Mouse (Mus musculus): Measurements from ENCODE around the gene Grb2. TPM values are rescaled to one million over a fixed set of nuclear protein-coding genes. Genes with fewer than 3 reads are reported as not detected.
A peak's percentile ranks its signal among the peaks of the same experiment; 100 is the strongest.

The Grb2 gene
- total RNA-seq, 2 experiments from 2014 or later: 119 to 134 TPM

- DNase-seq: no peak
These were observed 64.1 kb downstream of the Grb2 start for GRCm38 (mm10) chr11:115644308-115644707.

- no peak for DNase-seq
These were observed 65.1 kb downstream of the Grb2 start for GRCm38 (mm10) chr11:115643265-115643664.

- DNase-seq: no peak
These were observed 65.7 kb downstream of the Grb2 start for GRCm38 (mm10) chr11:115642705-115643104.

- no peak for DNase-seq
These were observed 66.7 kb downstream of the Grb2 start for GRCm38 (mm10) chr11:115641664-115642036.

GRCm38 (mm10) chr11:115640978-115641663 is 67.3 kb downstream of the Grb2 start:
- DNase-seq: no peak

GRCm38 (mm10) chr11:115640311-115640828 is 68.0 kb downstream of the Grb2 start:
- no peak for DNase-seq

- DNase-seq: no peak
These were observed 68.9 kb downstream of the Grb2 start for GRCm38 (mm10) chr11:115639540-115639939.

GRCm38 (mm10) chr11:115638498-115639409 is 69.6 kb downstream of the Grb2 start:
- no peak for DNase-seq

GRCm38 (mm10) chr11:115636960-115637359 is 71.4 kb downstream of the Grb2 start:
- DNase-seq: no peak

- DNase-seq: no peak
These were observed 72.9 kb downstream of the Grb2 start for GRCm38 (mm10) chr11:115635484-115635883.

- DNase-seq: no peak
These were observed 73.4 kb downstream of the Grb2 start for GRCm38 (mm10) chr11:115635041-115635440.

GRCm38 (mm10) chr11:115634109-115634508 is 74.3 kb downstream of the Grb2 start:
- DNase-seq: no peak

GRCm38 (mm10) chr11:115632862-115633261 is 75.5 kb downstream of the Grb2 start:
- no peak for DNase-seq

GRCm38 (mm10) chr11:115632247-115632646 is 76.2 kb downstream of the Grb2 start:
- no peak for DNase-seq

- DNase-seq: peak; percentile 67
These were observed 76.9 kb downstream of the Grb2 start for GRCm38 (mm10) chr11:115631505-115631890.

GRCm38 (mm10) chr11:115630532-115631504 is 77.6 kb downstream of the Grb2 start:
- DNase-seq: peak; percentile 27

GRCm38 (mm10) chr11:115629734-115630531 is 78.5 kb downstream of the Grb2 start:
- DNase-seq: no peak

- no peak for DNase-seq
These were observed 79.8 kb downstream of the Grb2 start for GRCm38 (mm10) chr11:115628465-115629101.

- DNase-seq: peak; percentile 99
These were observed 80.5 kb downstream of the Grb2 start, which contains the start of gene Slc25a19 for GRCm38 (mm10) chr11:115627705-115628464. TSS of gene Slc25a19 (minus strand) at chr11:115628295.
